In genomic region chr4:140419720-140420412, GRCm38 (mm10) we compare ENCODE assay signal across 20 mouse cellular contexts.
DNase-seq lines count a peak whose midpoint lies in the region; ATAC-seq lines count a peak whose summit lies in the region.
"Had no signal": no experiment of that assay in that cellular context is flagged by ENCODE, and none has a peak within 500 bp of the region (broad histone marks: within the 10 kb centered on the region; RNA-seq: fewer than 3 reads in every experiment).

No protein-coding gene starts in this region.

- H3K27ac ChIP-seq in kidney, embryonic 16.5 days (ENCODE audit: low read length), result no peak overlapping the region
- H3K27ac ChIP-seq in midbrain, embryonic 11.5 days (ENCODE audit: low read depth, low read length), result no peak overlapping the region
- H3K27ac ChIP-seq in midbrain, embryonic 16.5 days (ENCODE audit: low read length), result no peak overlapping the region
- H3K27ac ChIP-seq: gastrocnemius, adult 2 months; heart, embryonic 13.5 days; hindbrain, embryonic 10.5 days; limb, embryonic 12.5 days; midbrain, embryonic 10.5 days; neural tube, embryonic 15.5 days had no signal

- no peak overlapping the region for H3K9ac ChIP-seq in kidney, embryonic 16.5 days (replicated peaks; ENCODE audit: low read length)
- no peak overlapping the region for H3K9ac ChIP-seq in midbrain, embryonic 11.5 days (ENCODE audit: low read length)
- H3K9ac ChIP-seq in midbrain, embryonic 16.5 days (ENCODE audit: low read depth, low read length), result no peak overlapping the region
- H3K9ac ChIP-seq: heart, embryonic 13.5 days; limb, embryonic 12.5 days; neural tube, embryonic 15.5 days had no signal

- no peak overlapping the region for H3K4me3 ChIP-seq in kidney, embryonic 16.5 days (ENCODE audit: low read length)
- H3K4me3 ChIP-seq in midbrain, embryonic 11.5 days (ENCODE audit: low read depth, low read length), result no peak overlapping the region
- no peak overlapping the region for H3K4me3 ChIP-seq in midbrain, embryonic 16.5 days (ENCODE audit: low read depth, low read length)
- H3K4me3 ChIP-seq: erythroblast, embryonic 14.5 days; gastrocnemius, adult 2 months; heart, embryonic 13.5 days; hindbrain, embryonic 10.5 days; limb, embryonic 12.5 days; midbrain, embryonic 10.5 days; neural tube, embryonic 15.5 days had no signal

- no peaks in the 10 kb centered on the region; the same call in 1 of the 2 replicates for H3K9me3 ChIP-seq in kidney, embryonic 16.5 days (ENCODE audit: low read length)
- no peaks in the 10 kb centered on the region for H3K9me3 ChIP-seq in midbrain, embryonic 11.5 days (ENCODE audit: control insufficient read depth, low read length)
- H3K9me3 ChIP-seq in midbrain, embryonic 16.5 days (replicated peaks; ENCODE audit: control insufficient read depth, low read length, poor library complexity, severe bottlenecking), result no peaks in the 10 kb centered on the region
- H3K9me3 ChIP-seq: heart, embryonic 13.5 days; hindbrain, embryonic 10.5 days; limb, embryonic 12.5 days; midbrain, embryonic 10.5 days; neural tube, embryonic 15.5 days had no signal

- DNase-seq in embryo, embryonic 10 days (ENCODE audit: low spot score), result peak; percentile 22
- DNase-seq in embryo, embryonic 11 days, result no peak
- no peak for DNase-seq in kidney, adult 8-10 months
- DNase-seq in midbrain, embryonic 11.5 days (ENCODE audit: low spot score, missing footprints), result peak; percentile 66
- DNase-seq in gastrocnemius, adult 8-10 months (ENCODE audit: low spot score in 2 of 2), result no peak
- no peak for DNase-seq in ovary, postnatal 36 days (ENCODE audit: low spot score)
- DNase-seq: gastrocnemius, adult 2 months; kidney, adult 11 months; lung, adult 2 months; retina, postnatal 1 day; thymus, postnatal 25 days had no signal

- ATAC-seq in kidney, embryonic 16.5 days (ENCODE audit: low FRiP score, low TSS enrichment), result peak; percentile 79
- no peak for ATAC-seq in midbrain, embryonic 11.5 days (ENCODE audit: low FRiP score)
- ATAC-seq in midbrain, embryonic 16.5 days, result no peak
- ATAC-seq: forebrain, embryonic 16.5 days had no signal

- no peaks in the 10 kb centered on the region for H3K36me3 ChIP-seq in kidney, embryonic 16.5 days (ENCODE audit: insufficient read depth, low read length)
- no peaks in the 10 kb centered on the region for H3K36me3 ChIP-seq in midbrain, embryonic 11.5 days (ENCODE audit: control insufficient read depth, insufficient read depth, low read length)
- no peaks in the 10 kb centered on the region for H3K36me3 ChIP-seq in midbrain, embryonic 16.5 days (ENCODE audit: control insufficient read depth, insufficient read depth, low read length)
- H3K36me3 ChIP-seq: heart, embryonic 13.5 days; hindbrain, embryonic 10.5 days; limb, embryonic 12.5 days; midbrain, embryonic 10.5 days; neural tube, embryonic 15.5 days had no signal

- WGBS in kidney, embryonic 16.5 days, result 21% methylated on average over 15 of the region's 15 CpGs
- WGBS in midbrain, embryonic 11.5 days, result 72% methylated on average over 15 of the region's 15 CpGs
- WGBS in midbrain, embryonic 16.5 days, result 74% methylated on average over 15 of the region's 15 CpGs

- no peaks in the 10 kb centered on the region for H3K27me3 ChIP-seq in kidney, embryonic 16.5 days (ENCODE audit: insufficient read depth, low read length)
- H3K27me3 ChIP-seq in midbrain, embryonic 11.5 days (ENCODE audit: control insufficient read depth, insufficient read depth, low read length), result no peaks in the 10 kb centered on the region
- H3K27me3 ChIP-seq in midbrain, embryonic 16.5 days (ENCODE audit: control insufficient read depth, insufficient read depth, low read depth, low read length), result no peaks in the 10 kb centered on the region
- H3K27me3 ChIP-seq: limb, embryonic 12.5 days; neural tube, embryonic 15.5 days had no signal

- H3K4me1 ChIP-seq in kidney, embryonic 16.5 days (ENCODE audit: insufficient read depth, low read length), result peaks cover 10% of the 10 kb centered on the region
- H3K4me1 ChIP-seq in midbrain, embryonic 11.5 days (ENCODE audit: control insufficient read depth, insufficient read depth, low read length), result no peaks in the 10 kb centered on the region
- H3K4me1 ChIP-seq in midbrain, embryonic 16.5 days (ENCODE audit: control insufficient read depth, insufficient read depth, low read length), result no peaks in the 10 kb centered on the region
- H3K4me1 ChIP-seq: limb, embryonic 12.5 days; neural tube, embryonic 15.5 days had no signal

- H3K4me2 ChIP-seq in kidney, embryonic 16.5 days (replicated peaks; ENCODE audit: low read depth, low read length), result no peak overlapping the region
- no peak overlapping the region for H3K4me2 ChIP-seq in midbrain, embryonic 11.5 days
- H3K4me2 ChIP-seq in midbrain, embryonic 16.5 days (ENCODE audit: low read length), result no peak overlapping the region
- H3K4me2 ChIP-seq: heart, embryonic 13.5 days; limb, embryonic 12.5 days; neural tube, embryonic 15.5 days had no signal

Comparison
In these comparisons a context has a peak if more than half of its experiments do, and no peak if none do; other contexts are left out.
1. DNase-seq: peak in embryo, embryonic 10 days (single experiment) and midbrain, embryonic 11.5 days (single experiment); none in embryo, embryonic 11 days (single experiment), kidney, adult 8-10 months (0 of 2), gastrocnemius, adult 8-10 months (0 of 2) and ovary, postnatal 36 days (single experiment).